In genomic region chr5:142963003-142963704, GRCm38 (mm10) we compare ENCODE assay signal across 8 mouse cellular contexts. TPM values are rescaled to one million over a fixed set of nuclear protein-coding genes. Genes with fewer than 3 reads are reported as not detected.
DNase-seq lines count a peak whose midpoint lies in the region; ATAC-seq lines count a peak whose summit lies in the region.

No protein-coding gene starts in this region.

- WGBS in forebrain, embryonic 10.5 days = 14% methylated on average over 13 of the region's 13 CpGs
- WGBS in midbrain, embryonic 11.5 days = 8% methylated on average over 13 of the region's 13 CpGs

- no peak for ATAC-seq in midbrain, embryonic 11.5 days (ENCODE audit: low FRiP score)
- no peak for ATAC-seq in megakaryocyte progenitor cell, adult 5-6 weeks (replicated peaks; ENCODE audit: poor library complexity)

- H3K4me2 ChIP-seq in midbrain, embryonic 11.5 days = peak overlapping the region; percentile 91

- peaks cover 58% of the 10 kb centered on the region for H3K4me1 ChIP-seq in forebrain, embryonic 10.5 days
- H3K4me1 ChIP-seq in midbrain, embryonic 11.5 days (ENCODE audit: control insufficient read depth, insufficient read depth, low read length) = peaks cover 27% of the 10 kb centered on the region

- intact Hi-C loops in heart, postnatal 14 days (cut with DNase I) = loop anchor here (5.0 kb wide), 2 partner anchors 39 to 54 kb away; no protein-coding TSS in a partner anchor

- H3K36me3 ChIP-seq in forebrain, embryonic 10.5 days (replicated peaks) = peaks cover 60% of the 10 kb centered on the region
- peaks cover 13% of the 10 kb centered on the region for H3K36me3 ChIP-seq in midbrain, embryonic 11.5 days (ENCODE audit: control insufficient read depth, insufficient read depth, low read length)

- peaks cover 2% of the 10 kb centered on the region; the same call in 1 of the 2 replicates for H3K9me3 ChIP-seq in forebrain, embryonic 10.5 days
- no peaks in the 10 kb centered on the region for H3K9me3 ChIP-seq in midbrain, embryonic 11.5 days (ENCODE audit: control insufficient read depth, low read length)

- H3K4me3 ChIP-seq in forebrain, embryonic 10.5 days = peak overlapping the region; percentile 89
- H3K4me3 ChIP-seq in midbrain, embryonic 11.5 days (ENCODE audit: low read depth, low read length) = peak overlapping the region; percentile 91

- H3K27ac ChIP-seq in forebrain, embryonic 10.5 days = peak overlapping the region; percentile 99
- H3K27ac ChIP-seq in midbrain, embryonic 11.5 days (ENCODE audit: low read depth, low read length) = peak overlapping the region; percentile 22; the same call in 1 of the 2 replicates

- H3K9ac ChIP-seq in midbrain, embryonic 11.5 days (ENCODE audit: low read length) = peak overlapping the region; percentile 98

- peak; percentile 63 for DNase-seq in layer of hippocampus, adult 11-12 months (ENCODE audit: low spot score)
- no peak for DNase-seq in layer of hippocampus, adult 9-10 months (ENCODE audit: low spot score)
- DNase-seq in forebrain, embryonic 10.5 days (ENCODE audit: extremely low spot score, low spot score) = peak; percentile 66
- peak; percentile 45 to 64 for DNase-seq in heart, postnatal 14 days
- DNase-seq in layer of hippocampus, postnatal 36 days = peak; percentile 61 to 64
- peak; percentile 94 for DNase-seq in midbrain, embryonic 11.5 days (ENCODE audit: low spot score, missing footprints)
- peak; percentile 81 for DNase-seq in testis, postnatal 10 days (ENCODE audit: low spot score)

- peaks cover 16% of the 10 kb centered on the region for H3K27me3 ChIP-seq in forebrain, embryonic 10.5 days (ENCODE audit: poor library complexity, severe bottlenecking)
- no peaks in the 10 kb centered on the region for H3K27me3 ChIP-seq in midbrain, embryonic 11.5 days (ENCODE audit: control insufficient read depth, insufficient read depth, low read length)

RNA-seq across cellular contexts. Expression of gene Fscn1, which starts 3.0 kb away (rescaled TPM):
- 676 and 689 TPM in 2 replicates for polyA plus RNA-seq in forebrain, embryonic 10.5 days (2016; fragmentation: Nextera tagmentation; extraction: Ambion mirVana)
- 10 to 100 TPM; 47.3 to 68.9 TPM for total RNA-seq in heart, postnatal 14 days (2021)
- 100 to 1,000 TPM; 185 to 194 TPM for total RNA-seq in layer of hippocampus, postnatal 36 days (2021)
- polyA plus RNA-seq in midbrain, embryonic 11.5 days (2014; fragmentation: Nextera tagmentation; extraction: Ambion mirVana) = 566 and 605 TPM in 2 replicates
- 0.20 TPM in 1 of 2 replicates, not detected in the other for total RNA-seq in megakaryocyte progenitor cell, adult 5-6 weeks (2015)
- total RNA-seq in megakaryocyte progenitor cell, adult 5-6 weeks (2017) = 0.10 TPM in 1 of 2 replicates, not detected in the other

RNA-seq across cellular contexts. Expression of gene Actb, which starts 56.6 kb away (rescaled TPM):
- polyA plus RNA-seq in forebrain, embryonic 10.5 days (2016; fragmentation: Nextera tagmentation; extraction: Ambion mirVana) = 12,867 and 12,868 TPM in 2 replicates
- total RNA-seq in heart, postnatal 14 days (2021) = 1,000 to 10,000 TPM; 1,025 to 1,358 TPM
- 1,000 to 10,000 TPM; 3,215 to 3,370 TPM for total RNA-seq in layer of hippocampus, postnatal 36 days (2021)
- polyA plus RNA-seq in midbrain, embryonic 11.5 days (2014; fragmentation: Nextera tagmentation; extraction: Ambion mirVana) = 14,142 and 15,094 TPM in 2 replicates
- 5,014 and 5,318 TPM in 2 replicates for total RNA-seq in megakaryocyte progenitor cell, adult 5-6 weeks (2015)
- total RNA-seq in megakaryocyte progenitor cell, adult 5-6 weeks (2017) = 3,372 and 3,558 TPM in 2 replicates

Comparison
In these comparisons a context has a peak if more than half of its experiments do, and no peak if none do; other contexts are left out.
1. RNA of gene Fscn1, which starts 3.0 kb away (total RNA-seq): 185 to 194 TPM in layer of hippocampus, postnatal 36 days and 47.3 to 68.9 TPM in heart, postnatal 14 days; 0.10 to 0.20 TPM in megakaryocyte progenitor cell, adult 5-6 weeks; every median in the first group is over 10 times any median in the second.